Mouse (Mus musculus): Measurements from ENCODE around the gene Snap23.
"Not testable (repeated sequence)": the region's sequence is repeated elsewhere in the genome, so short reads cannot be mapped to it uniquely, and the experiment has no call there.

Gene Snap23

GRCm38 (mm10) chr2:120566886-120567797 is at the start of gene Snap23:
Gene Snap23 (plus strand): TSS chr2:120567671.
- in situ Hi-C loops (cut with MboI, MseI), result loop anchor here (10.0 kb wide), 1 partner anchor 162 kb away; the partner anchor contains the start of genes Ganc and Tmem87a

- in situ Hi-C loops (cut with MboI, MseI), result no loop called here
Observed at GRCm38 (mm10) chr2:120518547-120519210, 48.8 kb upstream of the Snap23 start.

- in situ Hi-C loops (cut with MboI, MseI), result loop anchor here (25.0 kb wide), 1 partner anchor 1089 kb away; no protein-coding TSS in a partner anchor
Observed at GRCm38 (mm10) chr2:120526771-120527170, 40.7 kb upstream of the Snap23 start.

- in situ Hi-C loops (cut with MboI, MseI), result loop anchor here (25.0 kb wide), 1 partner anchor 1092 kb away; no protein-coding TSS in a partner anchor
Observed at GRCm38 (mm10) chr2:120529531-120529930, 37.9 kb upstream of the Snap23 start.

- in situ Hi-C loops (cut with MboI, MseI), result loop anchor here (25.0 kb wide), 1 partner anchor 1094 kb away; no protein-coding TSS in a partner anchor
Observed at GRCm38 (mm10) chr2:120531223-120531622, 36.2 kb upstream of the Snap23 start.

GRCm38 (mm10) chr2:120539333-120539732 is 28.1 kb upstream of the Snap23 start:
- in situ Hi-C loops (cut with MboI, MseI), result loop anchor here (25.0 kb wide), 1 partner anchor 1102 kb away; no protein-coding TSS in a partner anchor

- in situ Hi-C loops (cut with MboI, MseI), result loop anchor here (25.0 kb wide), 1 partner anchor 1102 kb away; no protein-coding TSS in a partner anchor
Observed at GRCm38 (mm10) chr2:120539778-120540208, 27.7 kb upstream of the Snap23 start.

GRCm38 (mm10) chr2:120544732-120545131 is 22.7 kb upstream of the Snap23 start:
- in situ Hi-C loops (cut with MboI, MseI), result loop anchor here (25.0 kb wide), 1 partner anchor 1107 kb away; no protein-coding TSS in a partner anchor

GRCm38 (mm10) chr2:120556868-120557267 is 10.6 kb upstream of the Snap23 start:
- in situ Hi-C loops (cut with MboI, MseI), result no loop called here

- in situ Hi-C loops (cut with MboI, MseI), result no loop called here
Observed at GRCm38 (mm10) chr2:120558813-120559212, 8.7 kb upstream of the Snap23 start.

- in situ Hi-C loops (cut with MboI, MseI), result loop anchor here (10.0 kb wide), 1 partner anchor 157 kb away; the partner anchor contains the start of genes Ganc and Tmem87a
Observed at GRCm38 (mm10) chr2:120561524-120561923, 5.9 kb upstream of the Snap23 start.

- in situ Hi-C loops (cut with MboI, MseI), result loop anchor here (10.0 kb wide), 1 partner anchor 158 kb away; the partner anchor contains the start of genes Ganc and Tmem87a
Observed at GRCm38 (mm10) chr2:120562859-120563234, 4.6 kb upstream of the Snap23 start.

GRCm38 (mm10) chr2:120563235-120563990 is 4.1 kb upstream of the Snap23 start, which contains the start of gene Zfp106:
Gene Zfp106 (minus strand): TSS chr2:120563843.
- in situ Hi-C loops (cut with MboI, MseI), result loop anchor here (10.0 kb wide), 1 partner anchor 159 kb away; the partner anchor contains the start of genes Ganc and Tmem87a

GRCm38 (mm10) chr2:120564548-120565188 is 2.8 kb upstream of the Snap23 start:
- in situ Hi-C loops (cut with MboI, MseI), result loop anchor here (10.0 kb wide), 1 partner anchor 160 kb away; the partner anchor contains the start of genes Ganc and Tmem87a

- in situ Hi-C loops (cut with MboI, MseI), result loop anchor here (10.0 kb wide), 1 partner anchor 161 kb away; the partner anchor contains the start of genes Ganc and Tmem87a
Observed at GRCm38 (mm10) chr2:120565363-120565762, 2.1 kb upstream of the Snap23 start.

GRCm38 (mm10) chr2:120567798-120568320 is 388 bp downstream of the Snap23 start:
- in situ Hi-C loops (cut with MboI, MseI), result loop anchor here (10.0 kb wide), 1 partner anchor 163 kb away; the partner anchor contains the start of genes Ganc and Tmem87a

GRCm38 (mm10) chr2:120571081-120571480 is 3.6 kb downstream of the Snap23 start:
- in situ Hi-C loops (cut with MboI, MseI), result no loop called here

- in situ Hi-C loops (cut with MboI, MseI), result not testable (repeated sequence)
Observed at GRCm38 (mm10) chr2:120572161-120572560, 4.7 kb downstream of the Snap23 start.

- in situ Hi-C loops (cut with MboI, MseI), result no loop called here
Observed at GRCm38 (mm10) chr2:120575121-120575520, 7.7 kb downstream of the Snap23 start.

- in situ Hi-C loops (cut with MboI, MseI), result no loop called here
Observed at GRCm38 (mm10) chr2:120575978-120576377, 8.5 kb downstream of the Snap23 start.
